Mouse (Mus musculus): ENCODE measurements around the gene Nudt22. TPM values are rescaled to one million over a fixed set of nuclear protein-coding genes. Genes with fewer than 3 reads are reported as not detected.

The Nudt22 gene
- polyA plus RNA-seq, 1 experiment from 2014 or later = 34.1 TPM

GRCm38 (mm10) chr19:6980381-6981093 lies 15.4 kb downstream of the Nudt22 start, which contains the start of gene Fkbp2:
Fkbp2 (minus strand) TSS chr19:6980501.
- H3K4me1 ChIP-seq (ENCODE audit: control insufficient read depth, insufficient read depth, low read length) = peaks cover 34% of the 10 kb centered on the region
- H3K27ac ChIP-seq (ENCODE audit: low read length) = peak within 1 kb of the TSS; percentile 98
- ATAC-seq (replicated peaks; ENCODE audit: extremely low read depth, insufficient read depth, low FRiP score) = peak; percentile 84
- peaks cover 41% of the 10 kb centered on the region for H3K36me3 ChIP-seq (ENCODE audit: control insufficient read depth, insufficient read depth)
- H3K4me2 ChIP-seq (ENCODE audit: low read depth, low read length) = peak within 1 kb of the TSS; percentile 85
- no peaks in the 10 kb centered on the region for H3K27me3 ChIP-seq (ENCODE audit: control insufficient read depth, insufficient read depth, low read length)
- H3K9ac ChIP-seq (ENCODE audit: low read length) = peak within 1 kb of the TSS; percentile 84
- peak within 1 kb of the TSS; percentile 61 for H3K4me3 ChIP-seq (ENCODE audit: low read length)
- under 1% methylated on average over 38 of the region's 38 CpGs for WGBS
- no peaks in the 10 kb centered on the region for H3K9me3 ChIP-seq (replicated peaks; ENCODE audit: control insufficient read depth, low read length)

- ATAC-seq (replicated peaks; ENCODE audit: extremely low read depth, insufficient read depth, low FRiP score) = peak; percentile 87
- Histone ChIP-seq H3K27me3 (ENCODE audit: control insufficient read depth, insufficient read depth, low read length) (no peaks in the 10 kb centered on the region), H3K9ac (ENCODE audit: low read length) (peak overlapping the region; percentile 81), H3K4me3 (ENCODE audit: low read length) (peak overlapping the region; percentile 61), H3K4me2 (ENCODE audit: low read depth, low read length) (peak overlapping the region; percentile 75), H3K36me3 (ENCODE audit: control insufficient read depth, insufficient read depth) (peaks cover 38% of the 10 kb centered on the region), H3K9me3 (replicated peaks; ENCODE audit: control insufficient read depth, low read length) (no peaks in the 10 kb centered on the region), H3K27ac (ENCODE audit: low read length) (peak overlapping the region; percentile 98), H3K4me1 (ENCODE audit: control insufficient read depth, insufficient read depth, low read length) (peaks cover 34% of the 10 kb centered on the region)
- under 1% methylated on average over 57 of the region's 59 CpGs for WGBS
Observed at GRCm38 (mm10) chr19:6979486-6980380, 16.2 kb downstream of the Nudt22 start.

- peak overlapping the region; percentile 61 for H3K4me3 ChIP-seq (ENCODE audit: low read length)
- no peaks in the 10 kb centered on the region for H3K27me3 ChIP-seq (ENCODE audit: control insufficient read depth, insufficient read depth, low read length)
- peaks cover 35% of the 10 kb centered on the region for H3K4me1 ChIP-seq (ENCODE audit: control insufficient read depth, insufficient read depth, low read length)
- H3K9me3 ChIP-seq (replicated peaks; ENCODE audit: control insufficient read depth, low read length) = no peaks in the 10 kb centered on the region
- no peak for ATAC-seq (replicated peaks; ENCODE audit: extremely low read depth, insufficient read depth, low FRiP score)
- 7% methylated on average over 11 of the region's 11 CpGs for WGBS
- H3K36me3 ChIP-seq (ENCODE audit: control insufficient read depth, insufficient read depth) = peaks cover 34% of the 10 kb centered on the region
- peak overlapping the region; percentile 98 for H3K27ac ChIP-seq (ENCODE audit: low read length)
- H3K4me2 ChIP-seq (ENCODE audit: low read depth, low read length) = peak overlapping the region; percentile 75
- H3K9ac ChIP-seq (ENCODE audit: low read length) = peak overlapping the region; percentile 81
Observed at GRCm38 (mm10) chr19:6979001-6979479, 16.9 kb downstream of the Nudt22 start.

GRCm38 (mm10) chr19:6978639-6978974 lies 17.3 kb downstream of the Nudt22 start:
- no peaks in the 10 kb centered on the region for H3K9me3 ChIP-seq (replicated peaks; ENCODE audit: control insufficient read depth, low read length)
- no peaks in the 10 kb centered on the region for H3K27me3 ChIP-seq (ENCODE audit: control insufficient read depth, insufficient read depth, low read length)
- peaks cover 40% of the 10 kb centered on the region for H3K4me1 ChIP-seq (ENCODE audit: control insufficient read depth, insufficient read depth, low read length)
- ATAC-seq (replicated peaks; ENCODE audit: extremely low read depth, insufficient read depth, low FRiP score) = no peak
- H3K4me3 ChIP-seq (ENCODE audit: low read length) = peak overlapping the region; percentile 61
- 30% methylated on average over 3 of the region's 3 CpGs for WGBS
- peak overlapping the region; percentile 98; the same call in 1 of the 2 replicates for H3K27ac ChIP-seq (ENCODE audit: low read length)
- peak overlapping the region; percentile 75 for H3K4me2 ChIP-seq (ENCODE audit: low read depth, low read length)
- peak overlapping the region; percentile 81 for H3K9ac ChIP-seq (ENCODE audit: low read length)
- H3K36me3 ChIP-seq (ENCODE audit: control insufficient read depth, insufficient read depth) = peaks cover 30% of the 10 kb centered on the region

DNA sequence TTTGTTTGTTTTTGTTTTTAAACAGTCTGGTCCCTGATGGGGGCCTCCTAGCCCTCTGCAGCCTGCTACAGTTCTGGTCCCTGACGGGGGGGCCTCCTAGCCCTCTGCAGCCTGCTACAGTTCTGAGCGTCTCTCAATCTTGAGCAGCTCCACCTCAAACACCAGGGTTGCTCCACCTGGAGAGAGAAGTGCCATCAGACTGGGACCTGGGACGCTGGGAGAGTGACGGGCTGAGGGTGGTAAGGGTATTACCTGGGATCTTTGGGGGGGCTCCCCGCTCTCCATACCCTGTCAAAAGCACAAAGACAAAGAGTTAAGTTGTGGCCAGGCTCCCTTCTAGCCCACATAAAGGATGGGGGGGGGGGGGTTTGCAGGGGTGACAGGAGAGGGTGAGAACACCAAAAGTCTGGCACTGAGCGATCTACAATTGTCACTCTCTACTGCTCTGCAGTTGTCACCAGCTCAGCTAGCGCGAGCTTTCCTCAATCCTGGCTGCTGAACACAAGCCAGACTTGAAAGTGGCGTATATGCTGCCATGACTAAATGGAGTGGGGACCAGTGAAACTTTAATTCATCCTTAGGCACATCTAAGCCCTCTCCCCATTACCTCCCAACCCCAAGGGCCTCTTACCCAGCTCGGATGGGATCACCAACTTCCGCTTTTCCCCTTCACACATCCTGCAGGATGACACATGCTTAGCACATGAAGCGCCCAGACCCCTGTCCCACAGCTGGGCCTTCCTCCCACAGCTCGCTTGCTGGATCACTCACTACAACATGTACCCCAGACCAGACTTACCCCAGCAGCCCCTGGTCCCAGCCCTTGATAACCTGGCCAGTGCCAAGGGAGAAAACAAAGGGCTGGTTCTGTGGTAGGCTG lies 17.9 kb downstream of the Nudt22 start:
- Histone ChIP-seq H3K4me1 (ENCODE audit: control insufficient read depth, insufficient read depth, low read length) (peaks cover 40% of the 10 kb centered on the region), H3K9ac (ENCODE audit: low read length) (peak overlapping the region; percentile 81), H3K4me2 (ENCODE audit: low read depth, low read length) (peak overlapping the region; percentile 75), H3K27ac (ENCODE audit: low read length) (peak overlapping the region; percentile 98; the same call in 1 of the 2 replicates), H3K9me3 (replicated peaks; ENCODE audit: control insufficient read depth, low read length) (no peaks in the 10 kb centered on the region), H3K36me3 (ENCODE audit: control insufficient read depth, insufficient read depth) (peaks cover 27% of the 10 kb centered on the region), H3K27me3 (ENCODE audit: control insufficient read depth, insufficient read depth, low read length) (no peaks in the 10 kb centered on the region), H3K4me3 (ENCODE audit: low read length) (peak overlapping the region; percentile 61)
- no peak for ATAC-seq (replicated peaks; ENCODE audit: extremely low read depth, insufficient read depth, low FRiP score)
- WGBS = 69% methylated on average over 13 of the region's 13 CpGs

DNA sequence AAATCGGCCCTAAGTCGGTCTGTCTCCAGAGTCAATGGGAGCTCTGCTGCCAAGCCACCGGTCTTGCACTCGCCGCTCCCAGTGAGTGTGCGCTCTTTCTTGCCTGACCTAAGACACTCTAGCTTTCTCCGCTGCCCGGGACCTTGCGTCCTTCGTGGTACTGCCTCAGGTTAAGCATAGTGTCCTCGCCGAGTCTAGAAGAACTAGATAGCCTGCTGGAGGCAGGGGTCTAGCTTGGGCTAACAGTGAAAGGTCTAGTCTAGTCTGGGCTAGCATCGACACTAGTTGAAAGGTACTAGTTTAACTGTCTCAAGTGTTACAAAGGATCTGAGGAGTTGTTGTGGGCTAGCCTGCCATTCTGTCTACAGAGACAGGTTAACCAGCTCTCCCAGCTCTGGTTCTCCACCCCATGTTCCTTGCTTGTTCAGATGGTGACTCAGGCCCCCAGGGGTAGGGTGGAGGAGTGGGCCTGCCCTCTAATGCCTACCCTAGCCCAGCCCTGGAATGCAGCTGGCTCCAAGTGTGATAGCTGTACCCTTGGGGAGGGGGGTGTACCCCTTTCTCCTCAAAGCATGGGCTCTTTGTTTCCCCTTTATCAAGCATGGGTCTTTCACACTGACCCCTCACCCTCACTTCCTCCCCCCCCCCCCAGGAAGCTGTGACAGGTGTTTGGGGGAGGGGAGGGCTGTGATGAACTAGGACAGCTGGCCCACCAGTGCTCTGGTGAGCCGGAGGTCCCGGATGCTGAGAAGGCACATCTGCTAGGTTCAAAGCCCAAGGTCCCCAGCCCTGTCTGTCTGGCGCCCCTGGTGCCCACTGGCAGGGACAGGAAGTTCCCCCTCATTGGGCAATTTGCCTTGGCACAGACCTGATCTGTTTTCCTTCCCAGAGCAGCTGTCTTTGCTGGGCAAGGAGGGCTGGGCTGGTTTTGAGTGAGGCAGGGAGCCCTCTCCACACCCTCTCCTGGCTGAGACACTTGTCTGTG lies 20.1 kb downstream of the Nudt22 start, which contains the start of gene Plcb3:
Gene Plcb3, minus strand, starts transcription at position 934 of the 985 bp plus-strand sequence.
- peaks cover 16% of the 10 kb centered on the region for H3K36me3 ChIP-seq (ENCODE audit: control insufficient read depth, insufficient read depth)
- H3K4me2 ChIP-seq (ENCODE audit: low read depth, low read length) = peak within 1 kb of the TSS; percentile 91
- H3K4me1 ChIP-seq (ENCODE audit: control insufficient read depth, insufficient read depth, low read length) = peaks cover 38% of the 10 kb centered on the region
- no peaks in the 10 kb centered on the region for H3K9me3 ChIP-seq (replicated peaks; ENCODE audit: control insufficient read depth, low read length)
- no peak for ATAC-seq (replicated peaks; ENCODE audit: extremely low read depth, insufficient read depth, low FRiP score)
- peak within 1 kb of the TSS; percentile 89 for H3K27ac ChIP-seq (ENCODE audit: low read length)
- WGBS = 1% methylated on average over 16 of the region's 16 CpGs
- no peaks in the 10 kb centered on the region for H3K27me3 ChIP-seq (ENCODE audit: control insufficient read depth, insufficient read depth, low read length)
- H3K4me3 ChIP-seq (ENCODE audit: low read length) = peak within 1 kb of the TSS; percentile 71
- peak within 1 kb of the TSS; percentile 81 for H3K9ac ChIP-seq (ENCODE audit: low read length)

DNA sequence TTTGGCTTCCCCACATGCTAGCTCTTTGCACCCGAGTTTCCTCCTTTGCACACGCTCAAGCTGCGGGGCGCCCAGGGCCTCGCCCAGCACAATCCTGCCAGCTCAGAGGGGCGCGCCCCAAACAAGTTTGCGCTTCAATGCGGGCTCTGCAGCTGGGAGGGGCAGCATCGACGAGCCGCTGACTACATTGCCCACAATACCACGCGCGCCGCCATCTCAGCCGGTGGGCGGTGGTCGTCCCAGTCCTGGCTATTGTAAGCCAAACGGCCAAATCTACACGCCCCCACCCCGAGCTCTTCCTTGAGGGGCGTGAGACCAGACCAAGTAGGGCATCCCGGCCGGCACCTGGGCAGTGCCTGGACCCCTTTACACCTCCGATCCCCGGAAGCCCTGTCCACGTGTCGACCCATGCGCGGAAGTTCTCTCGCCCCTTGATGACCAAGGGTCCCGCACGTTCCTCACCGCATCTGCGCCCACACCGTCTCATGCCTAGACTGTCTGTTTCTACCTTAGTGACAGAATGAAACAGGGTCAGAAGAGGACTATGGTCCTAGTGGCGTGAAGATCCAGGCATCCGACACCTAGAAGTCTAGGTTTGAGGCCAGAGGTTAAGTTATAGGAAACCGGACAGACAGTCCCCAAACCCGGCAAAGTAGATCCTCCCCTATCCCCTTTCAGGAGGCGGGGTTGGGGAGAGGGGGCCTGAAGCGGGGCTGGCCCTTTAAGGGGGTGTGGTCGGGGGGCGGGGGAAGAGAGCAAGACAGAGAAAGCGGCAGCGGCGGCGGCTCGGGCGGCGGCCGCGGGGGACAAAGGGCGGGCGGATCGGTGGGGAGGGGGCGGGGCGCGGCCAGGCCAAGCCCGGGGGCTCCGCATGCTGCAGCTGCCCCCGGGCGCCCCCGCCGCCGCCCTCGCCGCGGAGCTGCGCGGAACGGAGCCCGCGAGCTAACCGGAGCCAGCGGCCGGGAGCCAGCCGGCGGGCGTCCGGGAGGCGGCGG lies 21.4 kb downstream of the Nudt22 start, which contains the start of gene Ppp1r14b:
Gene Ppp1r14b, plus strand, starts transcription at position 758 of the 995 bp plus-strand sequence.
- peaks cover 48% of the 10 kb centered on the region for H3K4me1 ChIP-seq (ENCODE audit: control insufficient read depth, insufficient read depth, low read length)

More for the DNA sequence above, 21.4 kb downstream of the Nudt22 start, which contains the start of gene Ppp1r14b:
- peaks cover 16% of the 10 kb centered on the region for H3K36me3 ChIP-seq (ENCODE audit: control insufficient read depth, insufficient read depth)
- H3K27ac ChIP-seq (ENCODE audit: low read length) = peak within 1 kb of the TSS; percentile 89
- no peaks in the 10 kb centered on the region for H3K9me3 ChIP-seq (replicated peaks; ENCODE audit: control insufficient read depth, low read length)
- H3K9ac ChIP-seq (ENCODE audit: low read length) = peak within 1 kb of the TSS; percentile 81
- no peaks in the 10 kb centered on the region for H3K27me3 ChIP-seq (ENCODE audit: control insufficient read depth, insufficient read depth, low read length)
- peak within 1 kb of the TSS; percentile 91 for H3K4me2 ChIP-seq (ENCODE audit: low read depth, low read length)
- ATAC-seq (replicated peaks; ENCODE audit: extremely low read depth, insufficient read depth, low FRiP score) = peak; percentile 61
- under 1% methylated on average over 70 of the region's 84 CpGs for WGBS
- peak within 1 kb of the TSS; percentile 71 for H3K4me3 ChIP-seq (ENCODE audit: low read length)
